Mouse (Mus musculus): Measurements from ENCODE around the gene Rabgap1l.

DNA sequence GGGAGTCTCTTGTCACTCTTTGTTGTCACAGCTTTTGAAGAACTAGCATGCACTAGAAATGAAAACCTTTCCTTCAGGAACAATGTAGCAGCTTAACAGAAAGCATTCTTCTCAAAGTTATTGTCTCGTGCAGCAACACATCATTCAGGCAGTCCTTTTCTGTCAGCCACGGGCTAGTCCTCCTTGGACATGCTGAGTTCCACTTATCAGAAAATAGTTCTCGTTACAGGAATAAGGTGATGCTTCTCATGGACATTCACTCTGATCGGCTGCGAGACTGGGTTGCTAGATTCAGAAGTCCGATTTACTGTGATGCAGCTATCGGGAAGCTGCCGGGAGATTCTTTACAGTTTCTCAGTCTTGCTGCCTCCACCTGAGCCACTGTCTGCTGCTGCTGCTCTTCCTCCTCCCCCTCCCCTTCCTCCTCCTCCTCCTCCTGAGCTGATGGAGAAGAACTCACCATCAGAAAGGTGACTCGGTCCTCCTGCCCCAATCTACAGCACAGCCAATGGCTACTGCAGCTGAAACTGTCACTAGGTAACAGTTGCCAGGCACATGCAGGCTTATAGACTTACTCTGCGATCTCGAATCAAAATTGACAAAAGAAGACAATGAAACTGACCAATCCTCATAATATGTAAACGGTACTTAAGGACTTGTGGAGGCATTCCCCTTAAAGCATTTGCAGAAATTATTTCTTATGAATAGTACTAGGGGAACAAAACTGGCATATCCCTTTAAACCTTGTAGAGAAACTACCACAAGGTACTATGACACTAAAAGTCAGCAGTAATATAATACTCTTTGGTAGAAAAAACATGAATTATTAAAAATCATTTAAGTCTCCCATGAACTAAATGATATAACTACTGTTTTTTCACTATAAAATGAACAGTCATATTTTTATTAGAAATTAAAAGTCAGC, 213.4 kb downstream of the Rabgap1l start:
- TF ChIP-seq POLR2A (IDR thresholded peaks at IDR 0.05; ENCODE audit: low read depth, low read length) (no peak), CTCF (conservative IDR thresholded peaks at IDR 0.05; ENCODE audit: insufficient read depth, insufficient read length, low read depth, low read length) (no peak)
